Mouse (Mus musculus) spleen, adult 12 weeks (tissue): ENCODE results near the gene E2f2.

Source experiments
- DNase-seq: peaks from one replicate; pipeline ENCODE4 v3.0.0; 2022; ENCODE audit warnings: low spot score

The E2f2 gene

DNA sequence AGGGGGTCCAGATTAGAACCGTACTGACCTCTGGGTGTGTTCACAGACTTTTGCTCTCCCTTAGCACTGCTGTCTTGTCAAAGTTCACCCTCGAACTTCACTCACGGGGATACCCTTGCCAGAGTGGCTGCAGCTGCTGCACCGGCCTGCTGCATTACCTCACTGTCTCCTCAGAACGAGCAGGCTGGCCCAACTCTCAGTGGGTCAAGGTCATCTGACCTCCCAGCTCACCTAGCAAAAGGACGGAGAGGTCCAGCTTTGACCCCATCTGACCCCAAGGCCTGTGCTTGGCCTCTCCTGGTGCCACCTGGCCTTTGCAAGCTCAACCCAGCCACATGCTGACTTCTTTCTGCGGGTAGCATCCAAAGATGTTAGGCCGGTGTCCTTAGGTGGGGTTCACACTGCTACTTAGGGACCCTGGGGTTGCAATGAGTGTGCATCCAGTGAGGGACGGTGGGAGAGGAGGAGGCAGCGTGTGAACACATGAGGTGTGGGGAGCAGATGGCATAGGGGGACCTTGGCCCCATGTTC lies 3.9 kb downstream of the E2f2 start:
- DNase-seq, result no peak

DNA sequence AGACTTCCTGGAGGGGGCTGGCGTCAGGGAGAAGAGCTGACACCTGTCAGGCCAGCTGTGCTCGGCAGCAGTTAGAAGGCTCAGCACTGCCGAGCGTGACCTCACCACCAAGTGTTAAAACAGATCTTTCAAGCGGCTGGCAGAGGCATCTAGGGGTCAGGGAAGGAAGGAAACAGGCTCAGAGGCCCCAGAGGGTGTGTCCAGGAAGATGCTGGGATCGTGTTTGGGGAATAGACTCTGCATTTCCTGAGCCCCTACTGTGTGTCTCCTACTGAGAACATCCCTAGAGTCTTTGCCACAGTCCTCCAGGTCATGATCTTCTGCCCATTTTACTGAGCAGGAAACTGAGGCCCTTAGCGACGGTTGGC lies 5.0 kb downstream of the E2f2 start:
- DNase-seq, result peak; percentile 74

DNA sequence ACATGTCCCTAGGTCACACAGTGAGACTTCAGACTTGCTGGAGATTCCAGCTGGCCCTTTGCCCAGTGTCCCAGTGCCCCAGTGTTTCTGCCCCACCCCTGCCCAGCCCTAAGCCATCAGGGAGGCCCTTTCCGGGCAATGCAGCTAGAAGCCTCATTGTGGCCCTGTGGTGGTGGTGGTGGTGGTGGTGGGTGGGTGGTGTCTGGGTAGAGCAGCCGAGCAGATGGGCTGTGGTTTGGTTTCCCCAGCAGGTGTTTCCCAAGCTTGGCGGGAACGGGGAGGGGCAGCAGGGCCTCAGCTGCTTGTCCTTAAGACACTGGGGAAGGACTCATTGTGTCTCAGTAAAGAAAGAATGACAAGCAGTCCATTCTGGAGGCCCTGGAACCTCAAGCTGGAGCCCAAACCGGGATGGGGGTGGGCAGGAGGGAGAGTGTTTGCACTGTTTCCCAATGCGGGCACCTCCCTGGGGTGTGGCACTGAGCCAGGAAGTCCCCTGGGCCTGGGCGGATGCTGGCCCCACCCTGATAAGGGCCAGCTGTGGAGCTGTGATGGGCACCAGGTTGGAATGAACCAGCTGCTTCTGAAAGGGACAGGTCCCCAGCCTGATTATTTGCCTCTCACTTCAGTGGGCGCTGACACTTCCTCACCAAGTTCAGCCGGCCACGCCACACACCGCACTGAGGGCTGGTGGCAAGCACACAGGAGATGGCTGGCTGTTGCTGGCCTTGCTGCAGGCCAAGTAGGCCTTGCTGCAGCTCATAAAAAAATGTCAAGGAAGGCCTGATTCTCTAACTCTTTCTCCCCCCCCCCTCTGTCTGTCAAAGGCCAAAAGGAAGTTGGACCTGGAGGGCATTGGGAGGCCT lies 5.6 kb downstream of the E2f2 start:
- DNase-seq, result peak; percentile 88

DNA sequence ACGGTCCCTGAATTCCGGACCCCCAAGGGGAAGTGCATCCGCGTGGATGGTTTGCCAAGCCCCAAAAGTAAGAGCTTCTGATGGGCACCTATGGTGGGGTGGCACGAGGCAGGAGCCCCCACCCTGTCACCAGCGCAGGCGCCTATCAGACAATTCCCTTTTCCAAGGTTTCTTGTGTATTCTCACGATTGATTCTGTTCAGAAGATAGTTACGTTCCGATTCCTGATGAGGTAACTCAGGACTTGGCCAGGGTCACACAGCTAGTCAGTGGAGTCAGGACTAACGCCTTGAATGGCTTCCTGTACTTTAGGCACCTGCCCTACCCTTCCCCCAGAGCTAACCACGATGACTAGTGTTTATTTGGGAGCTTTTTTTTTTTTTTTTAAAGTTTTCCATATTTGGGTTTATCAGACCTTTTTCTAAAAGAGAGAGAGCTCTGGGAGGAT lies 6.3 kb downstream of the E2f2 start:
- no peak for DNase-seq

DNA sequence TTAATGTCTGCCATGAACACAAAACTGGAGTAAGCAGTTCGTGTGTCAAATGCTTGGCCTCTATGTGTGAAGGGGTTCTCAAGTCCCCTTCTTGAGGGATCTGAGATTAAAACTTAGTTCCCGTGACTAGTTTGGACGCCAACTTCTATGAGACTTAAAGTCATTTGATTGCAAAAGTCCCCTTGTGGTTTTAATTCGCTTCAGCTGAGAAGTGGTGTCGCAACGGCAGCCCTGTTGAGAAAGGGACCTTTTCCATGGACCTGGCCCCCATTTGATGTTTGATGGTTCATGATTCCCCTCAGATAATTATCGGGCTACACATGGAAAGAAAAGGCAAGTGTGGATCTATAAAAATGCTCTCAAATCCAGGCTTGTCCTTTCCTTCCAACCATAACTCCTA lies 7.3 kb downstream of the E2f2 start:
- no peak for DNase-seq

DNA sequence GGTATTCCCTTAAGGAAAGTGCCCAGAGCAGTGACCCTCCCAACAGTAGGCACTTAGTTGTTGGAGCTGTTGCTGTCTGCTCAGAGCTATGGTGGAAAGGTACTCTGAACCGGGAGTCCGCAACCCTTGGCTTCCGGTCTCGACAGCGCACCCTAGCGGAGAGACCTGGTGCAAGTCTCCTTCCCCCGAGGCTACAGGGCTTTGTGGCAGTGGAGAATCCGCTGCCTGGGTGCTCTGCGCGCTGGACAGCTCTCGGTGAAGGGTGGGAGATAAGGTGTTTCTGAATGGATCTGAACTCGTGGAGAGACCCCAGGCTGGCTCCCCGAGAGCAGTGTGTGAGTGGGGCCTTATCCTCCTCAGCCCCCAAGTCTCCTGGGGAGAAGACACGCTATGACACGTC lies 7.8 kb downstream of the E2f2 start:
- DNase-seq, result peak; percentile 89

DNA sequence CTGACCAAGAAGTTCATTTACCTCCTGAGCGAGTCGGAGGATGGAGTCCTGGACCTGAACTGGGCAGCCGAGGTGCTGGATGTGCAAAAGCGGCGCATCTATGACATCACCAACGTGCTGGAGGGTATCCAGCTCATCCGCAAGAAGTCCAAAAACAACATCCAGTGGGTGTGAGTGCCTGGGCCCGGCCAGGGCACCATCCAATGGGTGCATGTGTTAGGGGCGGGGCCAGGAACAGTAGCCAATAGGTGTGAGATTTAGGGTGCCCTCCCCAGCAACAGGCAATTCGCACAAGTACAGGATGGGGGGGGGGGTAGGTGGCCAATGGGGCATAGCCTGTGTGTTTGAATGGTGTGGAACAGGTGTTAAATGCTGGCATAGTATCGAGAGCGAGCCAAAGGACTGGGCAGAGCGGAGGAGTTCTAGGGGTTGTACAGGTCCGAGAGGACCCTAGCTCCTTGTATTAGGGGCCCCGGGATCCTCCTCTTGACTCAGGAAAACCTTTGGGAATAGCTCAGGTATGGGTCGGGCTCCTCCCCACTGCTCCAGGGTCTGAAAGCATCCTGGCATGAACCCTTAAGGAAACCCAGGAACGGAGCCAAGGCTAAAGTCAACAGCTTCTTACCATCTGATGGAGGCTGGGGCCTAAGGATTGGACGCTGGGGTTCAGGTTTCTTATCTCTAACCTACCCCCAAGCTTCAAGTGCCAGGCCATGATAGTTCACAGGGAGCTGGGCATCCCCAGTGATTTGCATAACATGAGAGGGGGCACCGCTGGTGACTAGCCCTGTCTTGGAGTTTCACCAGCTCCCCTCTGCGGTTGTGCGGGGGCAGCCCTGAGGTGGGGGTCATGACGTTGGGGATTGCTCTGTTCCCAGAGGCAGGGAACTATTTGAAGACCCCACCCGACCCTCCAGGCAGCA lies 8.5 kb downstream of the E2f2 start:
- peak; percentile 82 for DNase-seq

DNA sequence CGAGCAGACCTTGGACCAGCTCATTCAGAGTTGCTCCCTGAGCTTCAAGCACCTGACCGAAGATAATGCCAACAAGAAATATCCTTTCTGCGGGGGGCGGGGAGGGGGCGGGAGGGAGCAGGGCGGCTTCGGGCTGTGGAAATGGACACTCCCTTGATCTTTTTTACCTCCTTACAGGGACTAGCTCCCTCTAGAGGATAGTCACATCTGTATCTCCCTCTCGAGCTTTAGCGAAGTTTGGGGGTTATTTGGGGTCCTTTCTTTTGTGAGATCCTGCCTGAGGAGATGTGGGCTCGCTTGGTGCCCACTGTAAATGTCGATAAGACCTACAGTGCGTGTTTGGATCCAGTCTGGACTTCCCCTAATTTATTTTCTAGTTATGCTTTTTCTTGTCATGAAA lies 9.2 kb downstream of the E2f2 start:
- DNase-seq, result no peak

DNA sequence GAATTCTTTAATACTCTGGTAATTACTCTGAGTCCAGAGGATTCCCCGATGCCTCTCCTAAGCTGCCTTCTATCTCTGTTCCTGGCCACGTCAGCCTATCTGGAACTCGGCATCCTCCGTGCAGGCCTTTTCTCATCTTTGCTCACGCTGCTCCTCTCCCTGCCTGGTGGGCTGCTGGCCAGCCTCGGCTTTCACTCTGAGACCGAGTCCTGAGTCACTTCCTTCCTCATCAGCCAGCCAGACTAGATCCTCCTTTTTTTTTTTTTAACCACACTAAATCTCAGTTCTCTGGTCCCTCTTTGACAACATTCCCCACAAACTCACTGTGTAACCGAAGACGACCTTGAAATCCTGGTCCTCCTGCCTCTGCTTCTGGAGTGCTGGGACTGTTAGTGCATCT lies 13.2 kb downstream of the E2f2 start:
- DNase-seq, result no peak

DNA sequence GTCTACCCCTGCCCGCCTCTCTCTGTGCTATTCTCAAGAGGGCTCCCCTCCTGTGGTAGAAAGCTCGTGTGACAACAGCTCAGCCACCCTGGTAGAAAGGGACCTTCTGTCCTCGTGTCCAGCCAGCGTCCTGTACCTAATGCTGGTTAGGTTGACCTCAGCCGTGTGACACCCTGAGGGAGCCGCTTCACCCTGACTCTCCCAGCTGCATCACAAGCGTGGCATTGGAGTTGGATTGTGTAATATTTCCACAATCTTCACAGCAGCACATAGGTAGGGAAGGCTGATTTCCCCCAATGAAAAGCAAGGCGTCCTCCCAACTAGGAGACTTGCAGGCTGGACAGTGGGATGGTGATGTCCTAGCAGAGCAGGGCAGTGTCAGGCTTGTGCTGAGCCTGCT lies 14.1 kb downstream of the E2f2 start:
- no peak for DNase-seq

DNA sequence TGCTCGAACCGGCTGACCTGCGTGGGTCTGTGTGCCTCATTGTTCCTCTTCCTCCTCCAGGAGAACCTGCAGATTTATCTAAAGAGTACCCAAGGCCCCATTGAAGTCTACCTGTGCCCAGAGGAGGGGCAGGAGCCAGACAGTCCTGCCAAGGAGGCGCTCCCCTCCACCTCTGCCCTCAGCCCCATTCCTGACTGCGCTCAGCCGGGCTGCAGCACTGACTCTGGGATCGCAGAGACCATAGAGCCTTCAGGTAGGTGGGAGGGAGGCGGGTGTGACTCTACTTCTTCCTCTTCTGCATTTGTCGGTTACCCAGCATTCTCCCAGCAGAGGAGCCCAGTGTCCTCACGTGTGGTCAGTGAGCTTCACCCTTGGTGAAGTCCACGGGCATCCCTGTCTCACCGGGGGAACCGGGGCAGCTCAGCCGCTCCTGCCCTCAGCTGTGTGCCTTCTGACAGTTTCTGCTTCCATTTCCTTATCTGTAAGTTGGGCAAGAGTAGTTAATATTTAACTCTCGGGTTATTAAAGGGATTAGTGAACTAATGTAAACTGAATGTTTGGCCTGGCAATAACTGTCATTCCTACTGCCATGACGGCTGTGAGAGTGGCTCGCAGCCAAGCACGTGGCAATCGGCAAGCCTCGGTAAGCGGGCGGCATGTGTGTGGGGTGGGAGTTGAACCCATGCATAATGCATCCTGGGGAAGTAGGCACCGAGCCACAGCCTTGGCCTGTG lies 14.7 kb downstream of the E2f2 start:
- no peak for DNase-seq

DNA sequence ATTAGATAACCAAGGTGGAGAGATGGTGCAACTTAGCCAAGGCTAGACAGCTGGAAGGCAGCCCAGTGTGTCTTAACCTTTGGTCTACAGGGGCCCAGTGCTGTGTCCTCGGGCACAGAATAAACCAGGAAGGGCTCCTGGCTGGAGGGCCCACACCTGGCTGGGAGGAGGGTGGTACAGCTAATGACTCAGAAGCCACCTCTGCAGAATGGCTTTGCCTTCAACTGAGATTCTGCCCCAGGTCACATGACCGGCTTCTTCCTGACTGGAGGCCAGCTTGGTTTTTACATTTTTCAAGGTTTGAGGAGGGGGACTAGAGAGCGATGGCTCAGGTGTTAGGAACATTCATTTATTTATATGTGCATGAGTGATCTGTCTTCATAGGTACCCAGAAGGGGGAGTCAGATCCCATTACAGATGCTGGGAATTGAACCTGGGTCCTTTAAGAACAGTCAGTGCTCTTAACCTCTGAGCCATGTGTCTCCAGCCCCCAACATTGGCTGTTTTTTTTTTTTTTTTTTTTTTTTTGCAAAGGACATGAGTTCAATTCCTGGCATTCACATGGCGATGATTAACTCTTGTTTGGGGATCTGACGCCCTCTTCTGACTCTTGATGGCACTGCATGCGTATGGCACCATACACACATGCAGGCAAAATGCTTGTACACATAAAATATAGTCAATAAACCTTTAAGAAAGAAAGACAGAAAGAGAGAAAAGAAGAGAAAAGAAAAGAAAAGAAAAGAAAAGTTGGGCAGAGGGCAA lies 17.0 kb downstream of the E2f2 start:
- no peak for DNase-seq

DNA sequence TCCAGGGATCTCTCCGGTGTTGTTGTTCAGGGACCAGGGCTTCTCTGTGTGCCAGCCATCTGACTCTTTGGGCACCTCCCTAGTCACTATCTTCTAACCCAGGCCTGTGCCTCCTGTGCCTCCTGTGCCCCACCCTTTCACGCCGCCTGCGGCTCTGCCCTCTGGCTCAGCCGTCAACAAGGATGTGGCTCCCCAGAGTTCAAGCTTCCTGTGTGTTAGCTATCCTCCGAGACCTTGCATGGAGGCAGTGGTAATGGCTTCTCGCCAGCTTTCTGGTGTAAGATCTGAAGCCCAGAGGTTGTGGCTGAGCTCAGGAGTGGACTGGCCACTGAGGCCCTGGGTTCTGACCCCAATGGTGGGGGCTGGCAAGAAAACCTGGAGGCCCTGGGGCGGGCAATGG lies 17.7 kb downstream of the E2f2 start:
- peak; percentile 79 for DNase-seq

DNA sequence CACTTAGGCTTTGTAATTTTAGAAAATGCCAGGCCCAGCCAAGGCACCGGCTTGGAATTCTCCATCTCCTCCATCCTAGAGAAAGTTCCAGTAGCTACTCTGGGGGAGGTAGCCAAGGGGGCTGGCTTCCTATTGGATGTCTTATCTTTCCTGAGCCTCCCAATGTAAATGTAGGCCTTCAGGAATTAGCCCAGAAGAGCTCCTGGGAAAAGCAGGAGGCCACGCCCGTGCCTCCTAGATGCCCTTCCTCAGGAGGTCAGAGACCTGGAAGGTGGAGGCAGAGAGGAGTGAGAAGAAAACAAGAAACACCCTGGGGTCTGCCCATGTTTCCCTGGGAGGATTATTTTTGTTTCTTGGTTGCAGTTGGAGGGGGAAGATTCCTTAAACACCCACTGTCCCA lies 21.4 kb downstream of the E2f2 start:
- DNase-seq, result no peak

DNA sequence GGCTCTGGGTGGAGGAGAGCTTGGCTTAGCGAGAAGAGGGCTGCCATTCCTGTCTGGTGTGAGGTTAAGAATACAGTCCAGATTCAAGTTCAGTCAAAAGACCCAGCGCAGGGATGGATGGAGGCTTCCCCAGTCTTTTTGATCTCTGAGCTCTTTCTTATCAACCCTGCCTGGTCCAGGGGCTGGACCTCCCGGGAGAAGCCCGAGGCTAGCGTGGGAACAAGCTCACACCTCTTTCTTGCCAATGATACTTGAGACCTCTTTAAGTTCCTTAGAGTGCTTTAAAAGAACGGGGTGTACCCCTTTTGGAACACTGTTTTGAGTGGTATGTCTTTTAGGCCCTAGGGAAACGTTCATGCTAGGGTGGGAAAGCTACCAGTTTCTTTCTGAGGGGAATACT lies 22.8 kb downstream of the E2f2 start:
- no peak for DNase-seq

DNA sequence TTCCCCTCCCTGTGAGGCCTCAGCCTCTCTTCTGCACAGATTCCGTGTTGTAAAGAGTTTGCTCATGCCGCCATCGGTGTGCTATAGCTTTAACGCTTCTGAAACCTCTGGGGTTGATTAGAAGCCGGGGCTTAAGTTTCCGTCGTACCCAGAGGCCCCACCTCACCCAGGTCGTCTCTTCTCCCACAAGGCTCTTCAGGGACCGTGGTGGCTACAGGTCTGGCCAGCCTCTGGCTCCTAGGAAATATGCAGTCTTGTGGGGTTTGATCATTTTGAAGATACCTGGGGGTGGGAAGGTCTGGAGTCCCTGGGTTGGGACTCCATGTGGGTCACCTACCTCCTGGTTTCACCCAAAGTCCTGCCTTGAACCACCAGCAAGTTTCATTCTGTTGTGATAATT lies 23.4 kb downstream of the E2f2 start:
- no peak for DNase-seq

DNA sequence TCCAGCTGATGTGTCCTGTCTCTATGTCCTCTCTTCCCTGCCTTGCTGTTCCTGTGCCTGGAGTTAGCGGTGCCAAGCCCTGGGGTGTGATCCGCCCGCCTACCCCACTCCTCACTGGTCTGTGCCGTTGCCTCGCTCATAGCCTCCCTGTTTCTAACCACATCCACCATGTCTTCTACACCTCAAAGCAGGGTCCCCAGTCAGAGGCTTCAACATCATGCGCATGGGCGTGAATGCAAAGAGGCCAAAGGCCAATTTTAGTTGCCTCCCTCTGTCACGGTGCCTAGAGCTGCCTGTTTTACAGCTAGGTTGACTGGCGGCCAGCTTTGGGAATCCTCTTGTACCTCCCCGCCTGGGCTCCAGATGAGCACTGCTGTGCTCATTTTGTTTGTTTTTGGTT lies 24.0 kb downstream of the E2f2 start:
- DNase-seq, result no peak

DNA sequence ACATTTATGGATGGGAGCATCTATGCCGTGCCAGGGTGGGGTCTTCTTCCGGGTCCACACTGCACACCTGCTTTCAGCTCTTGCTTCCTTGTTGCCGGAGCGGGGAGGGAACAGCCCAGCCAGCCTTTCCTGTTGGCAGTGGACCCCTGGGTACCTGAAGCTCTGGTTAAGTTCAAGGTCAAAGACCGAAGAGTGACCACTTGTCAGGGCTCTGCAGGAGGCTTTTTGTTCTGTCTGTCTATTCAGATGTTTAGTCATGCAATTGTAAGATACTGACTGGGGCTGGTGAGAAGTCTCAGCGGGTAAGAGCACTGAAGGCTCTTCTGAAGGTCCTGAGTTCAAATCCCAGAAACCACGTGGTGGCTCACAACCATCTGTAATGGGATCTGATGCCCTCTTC lies 26.7 kb downstream of the E2f2 start:
- no peak for DNase-seq

DNA sequence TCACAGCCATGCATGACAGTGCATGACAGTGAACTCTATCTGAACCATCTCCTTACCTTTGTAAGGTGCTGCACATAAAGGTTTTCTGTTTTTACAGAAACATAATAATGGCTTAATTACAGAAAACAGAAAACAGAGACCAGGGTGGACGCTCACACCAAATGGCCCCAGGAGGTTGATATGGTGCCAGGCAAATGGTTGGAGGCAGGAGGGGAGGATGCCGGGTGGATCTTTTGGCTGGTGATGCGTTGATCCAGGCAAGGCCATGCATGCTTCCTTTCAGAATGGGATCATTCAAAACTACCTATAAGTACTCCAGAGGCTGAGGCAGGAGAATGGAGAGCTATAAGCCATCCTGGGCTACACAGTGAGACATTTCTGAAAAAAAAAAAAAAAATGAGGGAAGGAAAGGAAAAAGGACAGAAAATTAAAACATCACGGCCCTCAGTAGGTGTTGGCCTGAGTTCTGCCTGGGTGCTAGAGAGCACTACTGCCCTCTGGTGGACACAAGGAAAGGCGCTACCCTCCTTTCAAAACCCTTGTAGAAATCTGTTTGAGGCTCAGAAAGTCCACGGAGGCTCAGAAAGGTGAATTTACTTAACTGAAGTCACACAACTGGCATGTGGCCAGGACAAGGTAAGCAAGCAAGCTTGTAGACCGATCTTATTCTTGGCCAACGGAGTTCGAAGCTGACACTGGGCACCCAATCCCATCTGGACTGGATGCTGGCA lies 27.5 kb downstream of the E2f2 start:
- DNase-seq, result no peak

DNA sequence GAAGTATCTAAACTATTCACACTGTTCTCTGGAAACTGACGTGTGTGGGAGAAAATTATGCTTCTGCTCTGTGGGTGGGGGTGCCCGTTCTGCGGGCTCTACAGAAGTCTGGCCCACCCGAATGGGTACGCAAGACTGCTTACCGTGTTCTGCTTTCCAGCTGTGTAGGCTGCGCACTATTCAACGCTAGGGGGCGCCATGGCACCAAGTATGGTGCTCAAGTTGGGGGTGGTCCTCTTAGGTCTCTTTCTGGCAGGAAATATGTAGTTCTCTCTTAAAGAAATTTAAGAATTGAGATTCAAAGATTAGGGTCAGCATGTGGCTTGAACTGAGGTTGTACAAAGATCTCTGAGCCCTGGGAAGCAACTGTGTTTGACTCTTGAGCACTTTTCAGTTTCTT lies 30.3 kb downstream of the E2f2 start:
- DNase-seq, result no peak

DNA sequence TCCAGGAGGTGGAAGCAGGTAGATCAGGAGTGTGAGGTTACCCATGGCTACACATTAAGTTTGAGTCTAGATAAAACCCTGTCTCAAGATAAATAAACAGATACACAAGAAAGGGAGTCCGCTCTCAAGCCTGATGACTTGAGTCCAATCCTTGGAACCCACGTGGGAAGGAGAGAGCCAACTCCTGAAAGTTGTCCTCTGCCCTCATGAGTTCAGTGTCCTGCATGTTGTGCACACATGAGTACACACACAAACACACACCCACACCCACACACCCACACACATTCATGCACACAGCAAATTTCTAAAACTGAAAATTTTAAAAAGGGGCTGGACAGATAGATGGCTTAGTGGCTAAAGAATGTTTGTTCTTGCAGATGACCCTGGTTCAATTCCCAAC lies 32.6 kb downstream of the E2f2 start:
- DNase-seq, result no peak
